Mouse (Mus musculus): ENCODE measurements around the gene Dek. TPM values are rescaled to one million over a fixed set of nuclear protein-coding genes. Genes with fewer than 3 reads are reported as not detected.

Gene Dek
- polyA plus RNA-seq, 1 experiment from 2014 or later: 118 TPM

DNA sequence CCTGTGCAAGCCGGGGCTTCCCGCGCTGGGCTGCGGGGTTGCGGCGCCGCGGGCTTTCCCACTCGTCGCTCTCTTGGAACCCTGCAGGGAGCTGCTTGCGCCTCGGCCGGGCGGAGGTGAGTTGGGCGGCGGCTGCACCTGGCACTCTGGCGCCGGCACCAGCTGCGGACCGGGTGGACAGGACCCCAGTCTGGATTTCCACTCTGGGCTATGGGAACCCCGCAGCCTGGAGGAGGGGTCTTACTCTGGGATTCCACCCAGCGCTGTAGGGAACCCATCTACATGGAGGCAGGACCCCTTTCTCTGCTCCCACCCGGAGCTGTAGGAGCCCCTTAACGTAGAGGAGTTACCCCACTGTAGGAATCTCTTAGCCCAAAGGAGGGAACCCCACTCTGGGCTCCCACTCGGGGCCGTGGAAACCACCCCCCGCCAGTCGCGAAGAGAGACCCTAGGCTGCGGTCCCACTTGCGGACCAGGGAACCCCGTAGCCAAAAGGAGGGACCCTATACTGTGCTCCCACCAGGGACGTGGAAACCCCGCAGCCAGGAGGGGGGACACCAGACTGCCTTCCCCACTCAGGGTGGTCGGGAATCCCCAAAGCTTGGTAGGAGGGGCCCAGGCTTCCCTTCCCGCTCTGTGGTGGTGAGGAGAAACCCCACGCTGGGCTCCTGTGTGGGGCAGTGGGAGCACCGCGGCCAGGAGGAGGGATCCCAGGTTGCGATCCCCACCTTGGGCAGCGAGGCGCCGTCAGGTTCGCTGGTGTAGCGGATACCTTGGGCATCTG lies 62.0 kb downstream of the Dek start:
- peaks cover 27% of the 10 kb centered on the region for H3K4me1 ChIP-seq (replicated peaks)
- H3K4me3 ChIP-seq: peak overlapping the region; percentile 64
- ATAC-seq (ENCODE audit: low read depth): peak; percentile 51
- H3K27me3 ChIP-seq: no peaks in the 10 kb centered on the region
- H3K27ac ChIP-seq (replicated peaks): peak overlapping the region; percentile 75
- under 1% methylated on average over 45 of the region's 45 CpGs for WGBS
- H3K9me3 ChIP-seq: no peaks in the 10 kb centered on the region
- peak overlapping the region; percentile 84 for H3K9ac ChIP-seq
- peaks cover 9% of the 10 kb centered on the region for H3K36me3 ChIP-seq
- H3K4me2 ChIP-seq: peak overlapping the region; percentile 99

GRCm38 (mm10) chr13:47043030-47043680 lies 62.8 kb downstream of the Dek start, which contains the start of gene Kdm1b:
Kdm1b (plus strand) TSS chr13:47043499.
- Histone ChIP-seq H3K9ac (peak within 1 kb of the TSS; percentile 84), H3K27ac (replicated peaks) (peak within 1 kb of the TSS; percentile 75), H3K4me2 (peak within 1 kb of the TSS; percentile 99), H3K27me3 (no peaks in the 10 kb centered on the region), H3K4me1 (replicated peaks) (peaks cover 27% of the 10 kb centered on the region), H3K36me3 (peaks cover 3% of the 10 kb centered on the region; the same call in 1 of the 2 replicates), H3K4me3 (peak within 1 kb of the TSS; percentile 64), H3K9me3 (no peaks in the 10 kb centered on the region)
- under 1% methylated on average over 46 of the region's 48 CpGs for WGBS
- peak; percentile 95 for ATAC-seq (ENCODE audit: low read depth)

GRCm38 (mm10) chr13:47042024-47042633 lies 63.9 kb downstream of the Dek start:
- Histone ChIP-seq H3K9me3 (no peaks in the 10 kb centered on the region), H3K36me3 (peaks cover 5% of the 10 kb centered on the region; the same call in 1 of the 2 replicates), H3K9ac (peak overlapping the region; percentile 39; the same call in 1 of the 2 replicates), H3K4me1 (replicated peaks) (peaks cover 27% of the 10 kb centered on the region), H3K27ac (replicated peaks) (peak overlapping the region; percentile 46; the same call in 1 of the 2 replicates), H3K4me2 (peak overlapping the region; percentile 99), H3K27me3 (no peaks in the 10 kb centered on the region), H3K4me3 (peak overlapping the region; percentile 64)
- 57% methylated on average over 8 of the region's 8 CpGs for WGBS
- ATAC-seq (ENCODE audit: low read depth): no peak

- H3K4me1 ChIP-seq (replicated peaks): peaks cover 21% of the 10 kb centered on the region
- no peaks in the 10 kb centered on the region for H3K9me3 ChIP-seq
- H3K9ac ChIP-seq: no peak overlapping the region
- no peak overlapping the region for H3K27ac ChIP-seq (replicated peaks)
- H3K4me2 ChIP-seq: no peak overlapping the region
- no peak overlapping the region for H3K4me3 ChIP-seq
- peaks cover 5% of the 10 kb centered on the region; the same call in 1 of the 2 replicates for H3K36me3 ChIP-seq
- no peak for ATAC-seq (ENCODE audit: low read depth)
- H3K27me3 ChIP-seq: no peaks in the 10 kb centered on the region
- 88% methylated on average over 5 of the region's 5 CpGs for WGBS
Observed at GRCm38 (mm10) chr13:47040061-47040460, 65.9 kb downstream of the Dek start.

- Histone ChIP-seq H3K36me3 (peaks cover 6% of the 10 kb centered on the region; the same call in 1 of the 2 replicates), H3K27ac (replicated peaks) (no peak overlapping the region), H3K4me2 (no peak overlapping the region), H3K4me1 (replicated peaks) (peaks cover 10% of the 10 kb centered on the region; the same call in 1 of the 2 replicates), H3K4me3 (no peak overlapping the region), H3K27me3 (no peaks in the 10 kb centered on the region), H3K9me3 (no peaks in the 10 kb centered on the region), H3K9ac (no peak overlapping the region)
- 81% methylated on average over 6 of the region's 6 CpGs for WGBS
- no peak for ATAC-seq (ENCODE audit: low read depth)
Observed at GRCm38 (mm10) chr13:47037946-47038345, 68.1 kb downstream of the Dek start.

Other genes with a start within 250 kb of the Dek start
- 12.1 and 12.2 TPM in 2 replicates for gene Kif13a, start 176.3 kb downstream of the Dek start, polyA plus RNA-seq (2015; fragmentation: Nextera tagmentation; extraction: Ambion mirVana)
- 9.2 and 11.9 TPM in 2 replicates for gene Nhlrc1, start 91.4 kb downstream of the Dek start, polyA plus RNA-seq (2015; fragmentation: Nextera tagmentation; extraction: Ambion mirVana)
- 15.3 and 17.1 TPM in 2 replicates for gene Kdm1b, start 62.7 kb downstream of the Dek start, polyA plus RNA-seq (2015; fragmentation: Nextera tagmentation; extraction: Ambion mirVana)
- 28.4 and 33.4 TPM in 2 replicates for gene Tpmt, start 61.5 kb downstream of the Dek start, polyA plus RNA-seq (2015; fragmentation: Nextera tagmentation; extraction: Ambion mirVana)
- gene Rnf144b, start 16.5 kb upstream of the Dek start, polyA plus RNA-seq (2015; fragmentation: Nextera tagmentation; extraction: Ambion mirVana): 0.81 and 0.87 TPM in 2 replicates

Data from neural tube, embryonic 13.5 days (tissue).